Mouse (Mus musculus) spleen, adult 12 weeks (tissue): ENCODE measurements around the gene Tnpo3.

Source experiments
- DNase-seq: peaks from one replicate; pipeline ENCODE4 v3.0.0; 2022; ENCODE audit warnings: low spot score

Gene Tnpo3

GRCm38 (mm10) chr6:29609111-29610019 lies at the start of gene Tnpo3:
Gene Tnpo3 (minus strand): TSS chr6:29609887.
- peak; percentile 86 for DNase-seq

GRCm38 (mm10) chr6:29658626-29659475 lies 49.2 kb upstream of the Tnpo3 start:
- DNase-seq: no peak

- DNase-seq: no peak
Measured at GRCm38 (mm10) chr6:29653271-29653670, 43.6 kb upstream of the Tnpo3 start.

DNA sequence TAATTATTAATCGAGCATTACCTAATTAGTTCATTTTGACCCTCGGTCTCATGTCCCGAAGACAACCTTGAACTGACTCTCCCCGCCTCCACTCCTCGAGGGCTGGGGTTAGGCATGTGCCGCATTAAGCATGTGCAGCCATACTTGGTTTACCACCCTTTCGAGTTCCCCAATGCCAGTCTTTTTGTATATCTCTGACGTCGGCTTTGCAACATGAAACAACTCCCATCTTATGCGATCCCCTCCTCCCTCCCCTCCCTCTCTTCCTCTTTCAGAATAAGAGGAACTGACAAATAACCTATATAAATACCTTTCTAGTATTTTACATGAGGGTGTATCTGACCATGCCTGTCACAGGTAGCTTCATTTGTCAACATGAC lies 40.5 kb upstream of the Tnpo3 start:
- no peak for DNase-seq

- peak; percentile 78 for DNase-seq
Measured at GRCm38 (mm10) chr6:29649494-29650169, 39.9 kb upstream of the Tnpo3 start.

- DNase-seq: no peak
Measured at GRCm38 (mm10) chr6:29641816-29642215, 32.1 kb upstream of the Tnpo3 start.

GRCm38 (mm10) chr6:29639580-29640419 lies 30.1 kb upstream of the Tnpo3 start:
- DNase-seq: no peak

DNA sequence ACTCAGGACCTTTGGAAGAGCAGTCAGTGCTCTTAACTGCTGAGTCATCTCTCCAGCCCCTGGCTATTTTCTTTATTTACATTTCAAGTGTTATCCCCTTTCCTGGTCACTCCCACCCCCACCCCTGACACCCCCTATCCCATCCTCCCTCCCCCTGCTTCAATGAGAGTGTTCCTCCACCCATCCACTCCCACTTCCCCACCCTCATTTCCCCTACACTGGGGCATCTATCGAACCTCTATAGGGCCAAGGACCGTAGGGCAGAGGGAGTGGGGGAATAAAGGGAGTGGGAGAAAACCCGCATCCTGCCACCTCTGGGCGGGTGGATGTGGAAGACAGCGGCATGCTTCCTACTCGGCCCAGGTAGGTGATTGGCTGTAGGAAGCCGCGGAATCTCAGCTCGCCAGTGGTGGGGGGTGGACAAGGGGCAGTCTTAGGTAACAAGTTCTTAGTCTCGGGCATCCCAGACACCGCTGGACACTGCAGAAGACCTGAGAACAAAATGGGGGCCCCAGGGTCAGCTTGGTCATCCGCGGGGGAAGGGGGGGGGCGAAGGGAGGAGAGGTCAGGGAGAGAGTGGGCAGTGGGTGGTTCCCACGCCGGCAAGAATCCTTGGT lies 29.3 kb upstream of the Tnpo3 start:
- no peak for DNase-seq

- DNase-seq: no peak
Measured at GRCm38 (mm10) chr6:29637397-29638373, 28.0 kb upstream of the Tnpo3 start.

DNA sequence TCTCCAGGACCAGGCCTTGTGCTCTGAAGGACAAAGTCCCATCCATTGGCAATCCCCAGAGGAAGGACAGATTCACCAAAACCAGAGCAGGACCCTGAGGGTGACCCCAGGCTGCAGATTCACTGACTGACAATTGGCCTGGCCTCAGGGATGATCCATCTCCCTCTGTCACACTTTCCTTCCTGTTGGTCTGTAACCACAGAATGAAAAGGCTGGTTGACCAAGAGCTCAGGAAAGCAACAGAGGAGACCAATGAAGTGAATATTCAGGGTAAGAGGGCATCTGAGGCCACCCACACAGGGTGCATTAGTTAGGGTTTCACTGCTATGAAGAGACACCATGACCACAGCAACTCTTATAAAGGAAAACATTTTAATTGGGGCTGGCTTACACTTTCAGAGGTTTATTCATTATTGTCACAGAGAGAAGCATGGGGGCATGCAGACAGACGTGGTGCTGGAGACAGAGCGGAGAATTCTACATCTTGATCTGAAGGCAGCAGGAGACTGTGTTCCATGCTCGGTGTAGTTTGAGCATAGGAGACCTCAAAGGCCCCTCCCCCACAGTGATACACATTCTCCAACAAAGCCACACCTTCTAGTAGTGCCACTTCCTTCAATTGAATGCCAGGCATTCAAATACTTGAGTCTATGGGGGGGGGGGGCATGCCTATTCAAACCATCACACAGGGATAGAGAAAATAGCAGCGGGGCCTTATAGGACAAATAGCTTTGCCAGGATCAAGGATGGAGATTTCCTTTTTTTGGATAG lies 26.8 kb upstream of the Tnpo3 start:
- no peak for DNase-seq

GRCm38 (mm10) chr6:29634537-29634936 lies 24.9 kb upstream of the Tnpo3 start:
- DNase-seq: no peak

- DNase-seq: no peak
Measured at GRCm38 (mm10) chr6:29632552-29633292, 23.0 kb upstream of the Tnpo3 start.

GRCm38 (mm10) chr6:29631751-29632551 lies 22.3 kb upstream of the Tnpo3 start:
- DNase-seq: no peak

DNA sequence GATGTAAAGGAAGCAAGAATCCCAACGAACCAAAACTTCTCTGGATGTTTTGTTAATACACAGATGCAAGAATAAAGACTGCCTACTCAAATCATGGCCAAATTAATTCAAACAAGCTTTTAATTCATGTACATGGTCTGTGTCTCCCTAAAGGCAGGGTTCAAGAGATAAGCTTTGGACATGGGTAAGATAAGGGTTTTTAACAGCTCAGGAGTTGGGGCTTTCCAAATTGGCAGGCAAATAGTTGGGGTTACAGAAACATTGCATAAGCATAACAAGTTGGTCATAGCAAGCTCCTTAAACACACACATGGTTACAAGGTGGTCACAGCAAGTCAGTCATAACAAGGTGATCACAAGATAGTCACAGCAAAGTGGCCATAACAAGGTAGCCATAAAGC lies 20.5 kb upstream of the Tnpo3 start:
- no peak for DNase-seq

- DNase-seq: no peak
Measured at GRCm38 (mm10) chr6:29627756-29628155, 18.1 kb upstream of the Tnpo3 start.

DNA sequence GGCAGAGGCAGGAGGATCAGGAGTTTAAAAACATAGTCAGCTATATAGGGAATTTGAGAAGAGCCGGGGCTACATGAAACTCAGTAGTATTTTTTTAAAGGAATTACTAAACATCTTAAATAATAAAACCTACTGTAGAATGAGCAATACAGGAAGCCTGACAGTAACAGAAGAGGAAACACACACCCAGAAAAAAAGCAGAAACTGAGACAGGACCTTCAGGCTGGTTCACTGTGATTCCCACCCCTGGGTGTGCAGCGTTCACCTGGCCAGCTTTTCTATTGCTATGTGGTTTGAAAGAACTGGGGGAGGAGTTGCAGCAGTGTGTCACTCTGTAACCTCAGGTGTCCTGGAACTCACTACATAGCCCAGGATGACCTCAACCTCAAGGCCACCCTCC lies 14.2 kb upstream of the Tnpo3 start:
- DNase-seq: no peak

- no peak for DNase-seq
Measured at GRCm38 (mm10) chr6:29622273-29622672, 12.6 kb upstream of the Tnpo3 start.
